Mouse (Mus musculus): ENCODE results near the gene Plp2. TPM values are rescaled to one million over a fixed set of nuclear protein-coding genes. Genes with fewer than 3 reads are reported as not detected.
A peak's percentile ranks its signal among the peaks of the same experiment; 100 is the strongest.
"Not testable (repeated sequence)": the region's sequence is repeated elsewhere in the genome, so short reads cannot be mapped to it uniquely, and the experiment has no call there.

The Plp2 gene
- 10 to 100 TPM; 41.6 to 54.1 TPM for total RNA-seq (2021)

DNA sequence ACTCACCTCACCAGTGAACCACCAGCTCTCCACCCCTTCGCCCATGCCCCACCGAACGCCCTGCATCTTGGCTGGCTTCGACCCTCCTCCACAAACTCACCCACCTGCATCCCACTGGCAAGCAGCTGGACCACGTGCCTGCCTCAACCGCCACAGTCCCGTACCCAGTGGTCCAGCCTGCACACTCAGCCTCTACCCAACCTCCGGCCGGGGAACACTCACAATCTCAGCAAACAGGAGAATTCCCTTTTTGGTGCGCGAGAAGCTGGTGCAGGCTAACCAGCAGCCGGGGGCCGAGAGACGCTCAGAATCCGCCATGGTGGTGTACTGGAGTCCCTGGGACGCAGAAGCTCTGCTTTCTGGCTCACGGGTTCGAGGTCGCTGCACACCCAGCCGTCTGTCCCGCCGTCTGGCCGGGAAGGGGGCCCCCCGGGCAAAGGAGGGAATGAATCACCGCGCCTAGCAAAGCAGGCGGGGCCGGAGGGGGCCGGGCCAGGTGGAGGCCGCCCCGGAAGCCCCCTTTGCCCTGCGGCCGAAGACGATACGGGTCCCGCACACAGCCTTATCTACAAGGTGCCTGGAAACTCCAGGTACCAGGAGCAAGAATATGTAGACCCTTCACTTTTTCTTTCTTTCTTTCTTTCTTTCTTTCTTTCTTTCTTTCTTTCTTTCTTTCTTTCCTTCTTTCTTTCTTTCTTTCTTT is at the start of gene Plp2:
Plp2 (minus strand) TSS at position 470 of the 703 bp plus-strand sequence.
- DNase-seq (ENCODE audit: low spot score), result no peak

DNA sequence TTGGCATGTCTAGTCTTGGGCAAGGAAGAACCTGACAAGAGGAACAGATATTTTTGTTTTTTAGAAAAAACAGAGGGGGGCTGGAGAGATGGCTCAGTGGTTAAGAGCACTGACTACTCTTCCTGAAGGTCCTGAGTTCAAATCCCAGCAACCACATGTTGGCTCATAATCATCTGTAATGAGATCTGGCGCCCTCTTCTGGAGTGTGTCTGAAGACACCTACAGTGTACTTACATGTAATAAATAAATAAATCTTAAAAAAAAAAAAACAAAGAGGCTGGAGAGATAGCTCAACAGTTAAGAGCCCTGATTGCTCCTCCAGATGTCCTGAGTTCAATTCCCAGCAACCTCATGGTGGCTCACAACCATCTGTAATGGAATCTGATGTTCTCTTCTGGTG is 44.9 kb upstream of the Plp2 start:
- DNase-seq (ENCODE audit: low spot score); intact Hi-C loops (cut with DNase I): not testable (repeated sequence)

More for the DNA sequence above, at the start of gene Plp2:
- intact Hi-C loops (cut with DNase I), result no loop called here

DNA sequence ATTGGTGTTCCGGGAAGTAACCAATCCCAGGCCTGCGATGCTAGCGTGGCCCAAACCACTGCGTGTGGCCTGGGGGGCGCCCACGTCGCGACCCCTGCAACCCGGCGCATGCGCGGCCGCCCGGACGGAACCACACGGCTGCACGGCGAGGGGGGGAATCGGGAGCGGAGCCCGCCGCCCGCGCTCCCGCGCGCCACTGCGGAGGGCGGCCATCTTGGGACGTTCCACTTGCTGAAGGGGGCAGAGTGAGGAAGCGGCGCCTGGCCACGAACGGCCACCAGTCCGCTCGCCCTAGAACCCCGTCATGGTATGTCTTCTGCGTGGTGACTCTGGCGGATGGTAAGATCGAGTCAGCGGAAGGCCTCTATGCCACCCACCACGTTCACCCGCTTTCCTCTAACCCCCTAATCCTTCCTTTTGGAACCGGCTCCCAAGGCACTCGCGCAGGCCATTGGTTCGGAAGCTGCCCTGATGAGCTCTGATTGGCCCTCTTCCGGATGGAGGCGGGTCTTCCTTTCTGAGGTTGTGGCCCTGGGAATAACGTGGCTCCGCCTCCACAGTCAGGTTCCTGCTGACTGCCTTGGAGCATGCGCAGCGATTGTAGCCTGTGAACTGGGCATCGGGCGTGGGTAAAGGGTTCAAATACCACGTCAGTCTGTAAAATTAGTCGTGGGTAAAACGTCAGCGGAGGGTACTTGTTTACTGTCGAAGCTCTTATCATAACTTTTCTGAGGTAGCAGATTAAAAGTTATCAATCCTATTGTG is 43.1 kb upstream of the Plp2 start, which contains the start of gene Wdr45:
Wdr45 (plus strand) TSS at position 199 of the 765 bp plus-strand sequence.
- intact Hi-C loops (cut with DNase I), result not testable (repeated sequence)
- DNase-seq (ENCODE audit: low spot score), result peak; percentile 89

DNA sequence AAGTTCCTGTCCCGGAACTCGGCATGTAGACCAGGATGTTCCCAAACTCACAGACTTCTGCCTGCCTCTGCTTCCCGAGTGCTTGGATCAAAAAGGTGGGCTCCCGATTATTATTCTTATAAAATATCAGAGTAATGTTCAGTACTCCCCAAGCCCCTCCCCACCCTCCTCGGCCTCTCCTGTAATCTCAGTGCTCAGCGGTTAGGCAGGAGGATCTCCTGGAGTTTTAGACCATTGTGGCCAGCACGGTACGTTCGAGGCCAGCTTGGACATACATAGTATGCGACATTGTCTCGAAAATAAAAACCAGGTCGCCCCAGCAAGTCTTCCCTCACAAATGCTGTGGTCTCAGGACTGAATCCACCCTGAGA is 42.6 kb upstream of the Plp2 start:
- DNase-seq (ENCODE audit: low spot score); intact Hi-C loops (cut with DNase I): not testable (repeated sequence)

DNA sequence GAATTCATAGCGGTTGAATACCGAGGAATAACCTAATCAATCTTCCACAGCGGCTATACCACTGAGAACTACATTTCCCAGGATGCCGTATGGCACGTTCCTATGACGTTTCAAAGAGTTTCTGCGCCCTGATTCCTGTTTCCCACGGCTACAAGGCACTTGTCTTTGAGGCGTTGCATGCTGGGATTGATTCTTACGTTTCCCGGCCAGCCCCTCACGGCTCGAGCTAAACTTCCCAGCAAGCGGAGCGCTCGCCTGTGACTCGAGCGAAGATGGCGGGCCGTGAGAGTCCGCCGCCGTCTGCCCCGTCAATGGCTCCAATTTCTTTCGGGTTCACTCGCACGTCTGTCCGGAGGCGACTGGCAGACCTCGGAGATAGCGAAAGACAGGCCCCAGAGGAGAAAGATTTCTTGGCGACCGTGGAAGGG is 25.8 kb upstream of the Plp2 start, which contains the start of gene Gpkow:
Gpkow (plus strand) TSS at position 178 of the 428 bp plus-strand sequence.
- intact Hi-C loops (cut with DNase I), result loop anchor here (5.0 kb wide), 2 partner anchors 95 to 275 kb away; no protein-coding TSS in a partner anchor

DNA sequence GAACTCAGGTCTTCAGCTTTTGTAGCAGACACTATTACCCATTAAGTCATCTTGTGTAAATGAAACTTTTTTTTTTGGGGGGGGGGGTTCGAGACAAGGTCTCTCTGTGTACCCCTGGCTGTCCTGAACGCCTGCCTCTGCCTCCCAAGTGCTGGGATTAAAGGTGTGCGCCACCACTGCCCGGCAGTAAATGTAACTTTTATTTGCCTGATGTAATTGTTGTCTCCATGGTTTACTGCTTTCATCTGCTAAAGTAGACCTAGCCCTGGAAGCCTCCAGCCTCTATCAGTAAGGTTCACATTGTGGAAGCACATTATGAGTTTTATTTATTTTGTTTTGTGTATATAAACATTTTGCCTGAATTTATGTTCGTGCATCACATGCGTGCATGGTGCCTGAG is 25.3 kb upstream of the Plp2 start:
- DNase-seq (ENCODE audit: low spot score), result no peak
- intact Hi-C loops (cut with DNase I), result loop anchor here (5.0 kb wide), 2 partner anchors 94 to 274 kb away; no protein-coding TSS in a partner anchor

More for the DNA sequence above, 25.8 kb upstream of the Plp2 start, which contains the start of gene Gpkow:
- DNase-seq (ENCODE audit: low spot score), result peak; percentile 73

DNA sequence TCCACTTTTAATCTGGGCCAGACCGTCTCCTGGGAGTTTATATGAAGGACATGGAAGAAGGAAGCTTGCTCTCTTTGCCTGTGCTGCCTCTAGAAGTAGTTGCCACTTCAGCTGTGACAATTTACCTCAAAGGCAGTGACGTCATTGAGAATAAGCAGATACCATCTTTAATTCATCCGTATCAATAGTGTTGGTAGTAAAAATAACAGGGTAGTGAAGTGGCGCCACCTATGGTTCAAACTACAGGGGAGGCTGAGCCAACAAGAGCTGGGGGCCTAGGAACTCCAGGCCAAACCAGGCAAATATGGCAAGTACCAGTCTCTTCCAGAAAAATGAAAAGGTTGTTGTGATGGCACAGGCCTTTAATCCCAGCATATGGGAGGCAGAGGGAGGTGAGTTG is 21.7 kb upstream of the Plp2 start:
- intact Hi-C loops (cut with DNase I), result loop anchor here (1.0 kb wide), 1 partner anchor 45 kb away; no protein-coding TSS in a partner anchor
- no peak for DNase-seq (ENCODE audit: low spot score)

DNA sequence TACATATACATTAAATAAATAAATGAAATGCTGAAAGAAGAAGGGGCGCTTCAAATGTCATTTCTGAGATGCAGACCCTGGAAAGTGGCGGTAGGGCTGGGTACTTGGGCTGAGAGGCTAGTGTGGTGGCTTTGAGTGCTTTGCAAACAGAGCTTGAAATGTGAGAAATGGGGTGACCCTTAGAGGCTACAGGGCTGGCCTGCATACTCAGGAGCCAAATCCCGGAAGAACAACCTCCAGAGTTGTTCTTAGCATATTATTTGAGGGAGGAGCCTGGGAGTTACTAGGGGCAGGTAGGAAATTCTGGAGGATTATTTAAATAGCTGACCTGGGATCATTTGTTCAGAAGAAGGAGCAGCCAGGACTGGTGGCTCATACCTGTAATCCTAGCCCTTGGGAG is 19.3 kb upstream of the Plp2 start:
- intact Hi-C loops (cut with DNase I), result loop anchor here (2.0 kb wide), 1 partner anchor 218 kb away; no protein-coding TSS in a partner anchor
- DNase-seq (ENCODE audit: low spot score), result no peak

DNA sequence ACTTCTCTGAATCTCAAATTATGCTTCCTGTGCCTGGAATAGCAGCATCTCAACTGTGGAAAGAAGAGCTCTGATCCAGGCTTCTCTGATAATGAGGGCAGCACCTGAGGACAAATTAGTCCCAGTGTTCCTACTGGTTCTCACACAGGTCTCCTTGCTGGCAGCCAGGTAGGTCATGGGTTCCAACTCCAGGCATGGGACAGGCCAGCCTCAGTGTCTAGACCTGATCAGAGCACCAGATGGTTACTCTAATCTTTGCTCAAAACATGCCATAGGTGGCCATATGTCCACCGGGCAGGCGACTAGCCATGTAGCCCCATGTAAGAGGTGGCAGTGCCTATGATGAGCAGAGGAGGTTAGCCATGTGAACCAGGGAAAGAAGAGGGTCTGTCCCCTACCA is 17.1 kb upstream of the Plp2 start:
- DNase-seq (ENCODE audit: low spot score), result no peak
- intact Hi-C loops (cut with DNase I), result no loop called here

DNA sequence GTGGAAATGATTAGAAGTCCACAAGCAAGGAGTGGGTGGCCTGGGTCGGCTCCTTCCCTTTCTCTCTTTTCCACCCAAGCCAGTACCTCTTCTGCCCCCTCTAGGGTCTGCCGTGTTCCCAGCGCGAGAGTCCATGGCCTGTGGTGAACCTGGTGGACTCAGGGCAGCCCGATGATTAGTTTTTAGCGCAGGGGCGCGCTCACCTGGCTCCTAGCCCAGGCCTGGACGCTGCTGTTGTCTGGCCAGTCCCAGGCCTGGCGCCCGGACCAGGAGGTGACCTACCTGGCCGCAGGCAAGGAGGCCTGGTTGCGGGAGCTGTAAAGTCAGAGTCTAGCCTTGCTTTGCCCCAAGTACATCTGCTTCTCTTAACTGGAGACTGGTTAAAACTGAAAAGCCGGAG is 9.7 kb upstream of the Plp2 start, which contains the start of gene Magix:
Magix (minus strand) TSS at position 388 of the 400 bp plus-strand sequence.
- intact Hi-C loops (cut with DNase I), result loop anchor here (5.0 kb wide), 1 partner anchor 34 kb away; no protein-coding TSS in a partner anchor
- DNase-seq (ENCODE audit: low spot score), result no peak

DNA sequence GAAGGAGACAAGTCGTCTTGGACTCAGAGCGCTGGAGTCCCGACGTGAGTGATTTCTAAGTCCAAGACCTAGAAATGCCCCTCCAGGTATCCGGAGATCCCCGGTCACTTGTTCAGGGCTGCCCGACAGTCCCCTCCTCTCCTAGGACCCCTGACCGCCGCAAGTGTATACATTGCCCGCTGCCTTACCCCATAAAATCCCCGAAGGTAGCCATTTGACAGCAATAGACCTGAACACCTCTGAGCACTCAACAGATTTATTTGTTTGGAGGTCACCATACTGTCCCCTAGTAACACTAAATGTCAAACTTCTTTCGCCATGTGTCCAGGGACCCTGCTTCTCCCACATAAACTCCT is 8.8 kb upstream of the Plp2 start:
- intact Hi-C loops (cut with DNase I), result loop anchor here (5.0 kb wide), 1 partner anchor 33 kb away; no protein-coding TSS in a partner anchor
- no peak for DNase-seq (ENCODE audit: low spot score)

DNA sequence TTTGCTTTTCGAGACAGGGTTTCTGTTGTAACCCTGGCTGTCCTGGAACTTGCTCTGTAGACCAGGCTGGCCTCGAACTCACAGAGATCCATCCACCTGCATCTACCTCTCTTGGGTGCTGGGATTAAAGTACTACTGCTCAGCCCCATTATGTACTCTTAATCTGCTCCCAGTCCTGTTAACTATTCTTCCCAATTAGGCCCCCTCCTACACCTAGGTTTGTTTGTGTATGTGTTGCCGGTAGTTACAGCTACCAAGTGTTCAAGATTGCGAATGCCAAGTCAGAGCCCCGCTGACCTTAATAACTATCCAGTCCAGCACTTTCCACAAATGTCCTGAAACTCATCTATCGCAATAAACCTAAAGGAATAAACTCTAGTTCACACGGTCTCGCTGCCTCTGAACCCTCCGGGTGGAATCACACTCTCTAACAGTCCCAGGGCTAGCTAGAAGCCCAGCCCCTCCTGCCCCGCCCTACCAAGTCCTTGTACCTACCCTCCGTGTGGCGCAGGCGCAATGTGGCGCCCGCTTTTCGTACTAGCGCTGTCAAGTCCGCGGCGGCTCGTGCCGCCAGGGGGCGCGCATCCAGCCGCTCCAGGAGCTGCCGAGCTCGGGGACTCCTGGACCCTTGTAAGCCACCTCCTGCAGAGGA is 8.3 kb upstream of the Plp2 start:
- peak; percentile 83 for DNase-seq (ENCODE audit: low spot score)
- intact Hi-C loops (cut with DNase I), result loop anchor here (5.0 kb wide), 1 partner anchor 32 kb away; no protein-coding TSS in a partner anchor

DNA sequence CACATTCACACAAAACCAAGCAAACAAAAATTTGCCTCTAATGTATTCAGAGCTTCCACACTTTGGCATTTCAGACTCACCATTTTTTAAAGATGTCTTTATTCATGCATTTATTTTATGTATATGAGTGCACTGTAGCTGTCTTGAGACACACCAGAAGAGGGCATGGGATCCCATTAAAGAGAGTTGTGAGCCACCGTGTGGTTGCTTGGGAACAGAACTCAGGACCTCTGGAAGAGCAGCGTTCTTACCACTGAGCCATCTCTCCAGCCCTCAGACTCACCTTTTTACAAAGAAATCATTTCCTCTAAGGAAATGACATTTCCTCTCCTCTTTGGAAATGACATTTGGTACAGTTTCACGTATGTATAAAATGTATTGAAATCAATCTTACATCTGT is 7.8 kb upstream of the Plp2 start:
- intact Hi-C loops (cut with DNase I), result no loop called here
- DNase-seq (ENCODE audit: low spot score), result no peak

DNA sequence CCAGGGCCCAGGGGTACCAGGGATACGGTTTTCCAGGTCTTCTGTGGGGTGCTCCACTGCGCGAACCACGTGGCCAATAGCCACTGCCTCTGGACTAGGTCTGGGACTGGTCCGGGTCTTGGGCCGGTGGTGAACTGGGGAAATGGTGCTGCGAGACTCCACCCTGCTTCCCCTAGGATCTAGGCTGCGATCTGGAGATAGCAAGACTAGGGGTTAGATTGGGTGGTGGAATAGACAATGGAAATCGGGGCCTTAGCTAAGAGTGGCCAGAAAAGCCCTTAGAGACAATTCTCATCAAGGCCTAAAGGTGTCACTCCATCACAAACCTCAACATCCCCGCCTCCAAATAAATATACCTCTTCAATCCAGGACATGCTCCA is 3.8 kb upstream of the Plp2 start:
- intact Hi-C loops (cut with DNase I), result no loop called here

DNA sequence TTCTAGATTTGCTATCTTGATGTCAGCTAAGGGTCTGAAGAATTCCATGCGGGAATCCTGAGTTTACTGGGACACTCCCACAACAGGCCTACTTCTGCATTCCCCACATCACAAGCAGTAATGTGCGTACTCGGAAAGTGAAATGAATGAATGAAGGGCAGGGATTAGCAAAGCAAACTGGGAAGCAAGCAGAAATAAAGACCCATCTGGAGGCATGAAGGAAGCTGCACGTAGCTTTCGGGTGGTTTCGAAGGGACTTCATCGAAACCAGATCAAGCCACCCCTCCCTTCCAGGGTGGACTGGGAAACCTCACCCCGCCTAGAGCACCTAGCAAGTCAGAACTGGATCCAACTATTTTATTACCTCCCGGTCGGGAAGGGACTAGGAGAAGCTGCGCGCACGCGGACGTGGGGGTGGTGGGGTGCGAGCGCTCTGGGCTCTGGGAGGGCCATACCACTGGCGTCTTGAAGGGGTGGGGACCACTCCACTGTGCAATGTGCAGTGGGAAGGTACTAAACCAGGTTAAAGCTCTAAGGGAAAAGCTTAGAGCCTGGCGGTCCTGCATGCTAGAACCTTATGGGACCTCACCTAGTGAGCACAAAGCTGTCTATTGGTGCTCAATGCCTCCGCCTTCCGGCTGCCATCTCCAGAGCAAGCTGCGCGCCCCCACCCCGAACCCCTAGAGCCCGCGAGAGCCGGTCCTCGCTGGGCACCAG is 3.3 kb upstream of the Plp2 start:
- no peak for DNase-seq (ENCODE audit: low spot score)
- intact Hi-C loops (cut with DNase I), result no loop called here

More for the DNA sequence above, 3.8 kb upstream of the Plp2 start:
- no peak for DNase-seq (ENCODE audit: low spot score)

DNA sequence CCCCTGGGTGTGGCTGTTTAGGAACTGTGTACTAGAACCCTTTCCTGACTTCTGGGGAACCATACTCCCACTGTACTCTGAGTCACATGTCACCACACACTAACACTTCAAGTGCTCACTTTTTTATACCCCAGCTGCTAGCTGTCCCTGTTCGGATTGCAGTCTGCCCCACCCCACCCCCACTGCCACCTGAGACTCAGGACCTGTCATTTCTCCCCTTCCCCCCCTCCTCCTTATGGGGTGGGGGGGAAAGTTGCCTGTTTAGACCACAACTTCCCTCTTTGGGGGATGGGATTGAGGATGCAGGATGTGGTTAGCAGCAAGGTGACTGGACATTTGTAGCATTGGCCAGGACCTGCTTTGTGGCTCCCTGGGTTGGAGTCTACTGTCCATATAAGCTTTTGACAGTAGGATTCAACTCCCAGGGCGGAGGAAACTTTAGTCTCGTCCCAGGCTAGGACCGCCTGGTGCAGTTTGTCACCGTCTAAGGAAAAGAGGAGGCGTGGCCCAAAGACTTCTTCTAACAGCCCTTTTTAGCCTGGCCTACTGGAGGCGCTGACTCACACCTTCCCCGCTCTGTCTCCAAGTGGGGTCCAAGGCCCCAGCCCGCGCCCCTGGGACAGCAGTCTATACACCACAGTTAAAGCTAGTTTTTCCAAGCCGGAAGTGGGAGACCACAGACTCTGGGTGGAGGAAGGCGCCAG is 2.5 kb upstream of the Plp2 start:
- DNase-seq (ENCODE audit: low spot score), result no peak
- intact Hi-C loops (cut with DNase I), result no loop called here

DNA sequence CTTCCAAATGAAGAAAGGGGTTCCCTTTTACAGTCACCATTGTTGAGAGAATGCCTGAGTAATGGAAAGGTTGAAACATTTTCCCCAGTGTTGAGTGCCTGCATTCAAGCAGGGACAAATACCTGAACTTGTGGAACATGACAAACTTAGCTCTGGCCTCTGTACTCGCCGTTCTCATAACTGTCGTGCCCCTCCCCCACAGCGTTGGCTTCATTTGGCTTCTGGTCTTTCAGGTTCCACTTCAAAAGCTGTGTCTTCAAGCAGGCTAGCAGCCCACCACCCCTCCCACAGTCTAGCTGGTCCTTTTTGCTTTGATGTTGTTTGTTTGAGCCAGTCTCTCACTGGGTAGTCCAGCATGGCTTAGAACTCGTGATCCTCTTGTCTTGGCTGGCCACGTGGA is 1.5 kb upstream of the Plp2 start:
- intact Hi-C loops (cut with DNase I), result no loop called here
- DNase-seq (ENCODE audit: low spot score), result no peak

DNA sequence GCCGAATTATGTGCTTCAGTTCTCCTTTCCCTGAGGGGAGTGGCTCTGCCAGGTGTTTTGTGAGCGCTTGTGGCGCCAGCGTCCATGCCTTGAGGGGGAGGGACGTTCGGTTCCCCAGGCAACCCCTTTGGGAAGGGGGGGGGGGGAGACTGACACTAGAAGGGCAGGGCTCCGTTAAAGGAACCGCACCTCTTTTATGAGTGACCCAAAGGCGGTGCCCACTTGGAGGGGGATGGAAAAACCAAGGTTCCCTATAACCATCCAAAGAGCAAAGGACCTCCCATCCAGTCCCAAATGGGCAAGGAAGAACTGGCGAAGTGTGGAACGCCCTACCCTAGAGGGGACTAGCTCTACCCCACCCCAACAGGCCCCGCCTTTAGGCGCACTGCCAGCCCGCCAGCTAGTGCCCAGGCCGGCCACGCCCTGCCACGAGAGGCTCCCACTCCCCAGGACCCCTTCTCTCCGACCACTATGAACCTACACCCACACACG is 754 bp downstream of the Plp2 start:
- peak; percentile 64 for DNase-seq (ENCODE audit: low spot score)
- intact Hi-C loops (cut with DNase I), result no loop called here

Data from heart, postnatal 25 days (tissue).